Mouse (Mus musculus) embryonic fibroblast, embryonic 13.5 days (primary cell): ENCODE data around the gene Gm17657.

Source experiments
- CTCF ChIP-seq: IDR thresholded peaks from 2 replicates; pipeline ENCODE4 v1.5.1; 2011; ENCODE audit warnings: mild to moderate bottlenecking, control low read depth, low read length, moderate library complexity, borderline replicate concordance; ENCODE audit not compliant: insufficient read depth
- POLR2A ChIP-seq: IDR thresholded peaks from 2 replicates; pipeline ENCODE4 v1.6.1; 2011; ENCODE audit warnings: low read depth, mild to moderate bottlenecking, control low read depth, low read length, moderate library complexity

DNA sequence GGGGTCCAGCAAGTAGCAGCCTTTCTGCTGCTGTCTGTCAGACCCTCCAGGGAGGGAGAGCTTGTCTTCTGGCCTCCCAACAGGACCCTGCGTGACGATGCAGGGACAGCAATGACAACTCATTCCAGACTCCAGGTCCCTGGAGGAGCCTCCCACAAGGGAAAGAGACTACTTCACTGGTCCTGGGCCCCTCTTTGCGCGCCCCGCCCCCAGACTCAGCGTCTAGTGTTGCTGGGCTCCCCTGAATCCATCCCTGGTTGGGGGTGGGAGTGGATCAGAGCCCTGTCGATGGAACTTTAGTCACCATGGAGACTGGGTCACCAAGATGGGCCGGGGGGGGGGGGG, 54.7 kb downstream of the Gm17657 start:
- TF ChIP-seq POLR2A = no peak
- TF ChIP-seq CTCF = no peak
